Mouse (Mus musculus) lung, postnatal 0 days (tissue): ENCODE measurements at regions not wholly inside any gene's neighbourhood (a gene's known extent, or its start where the extent isn't known, plus 50 kb on each side); places are given as distances from the start of the nearest gene placed in this dataset.

Source experiments
- CTCF ChIP-seq: IDR thresholded peaks from 2 replicates; pipeline ENCODE4 v1.5.1; 2016; ENCODE audit warnings: antibody characterized with exemption, mild to moderate bottlenecking
- EP300 ChIP-seq: IDR thresholded peaks from 2 replicates; pipeline ENCODE4 v1.6.1; 2016; ENCODE audit warnings: antibody characterized with exemption, mild to moderate bottlenecking, control low read depth

GRCm38 (mm10) chr12:97993937-97994336, 265.3 kb downstream of the Galc start:
- TF ChIP-seq CTCF (no peak), EP300 (no peak)
